Mouse (Mus musculus) left cerebral cortex, adult 8-10 months (tissue): ENCODE measurements at regions not wholly inside any gene's neighbourhood (a gene's known extent, or its start where the extent isn't known, plus 50 kb on each side); places are given as distances from the start of the nearest gene placed in this dataset.
"Not testable (repeated sequence)": the region's sequence is repeated elsewhere in the genome, so short reads cannot be mapped to it uniquely, and the experiment has no call there.

Experiments
- DNase-seq, 2 experiments: peaks; one replicate each; pipeline ENCODE4 v3.0.0; 2022; ENCODE audit warnings: low spot score in 2 of 2

DNA sequence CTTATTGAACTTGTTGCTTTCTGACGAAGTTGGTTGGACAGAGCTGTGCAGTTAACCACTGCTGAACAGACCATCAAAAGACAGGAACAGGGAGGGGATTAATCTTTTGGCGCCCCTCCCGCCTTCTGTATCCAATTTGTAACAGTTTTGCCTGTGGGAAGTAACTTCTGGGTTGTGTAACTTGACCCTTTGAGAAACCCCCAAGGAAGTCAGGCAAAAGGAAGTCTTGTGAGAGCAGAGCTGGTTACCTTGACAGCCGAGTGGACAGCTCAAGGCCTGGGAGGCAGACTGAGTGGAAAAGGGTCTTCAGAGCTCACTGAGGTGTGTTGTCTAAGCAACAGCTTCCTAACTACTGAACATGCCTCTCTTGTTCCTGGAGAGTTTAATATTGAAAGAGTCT is 75.8 kb upstream of the Hao2 start:
- DNase-seq: no peak

DNA sequence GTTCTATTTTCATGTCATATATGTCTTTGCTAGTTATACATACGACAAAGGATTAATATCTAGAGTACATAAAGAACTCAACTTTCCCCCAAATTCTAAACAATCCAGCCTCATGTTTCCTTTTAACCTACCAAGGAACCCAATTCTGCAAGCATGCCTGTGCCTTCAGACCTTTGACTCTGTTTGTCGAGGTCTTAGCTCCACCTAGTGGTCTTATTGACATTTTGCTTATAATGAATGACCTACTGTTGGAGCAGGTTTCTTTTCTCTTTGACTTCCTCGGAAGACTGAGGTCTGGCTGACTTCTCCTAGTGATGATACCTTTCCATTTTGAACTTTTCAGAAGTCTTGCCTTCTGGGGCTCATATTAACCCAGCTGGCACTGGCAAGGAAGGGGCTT is 82.7 kb upstream of the Hao2 start:
- no peak for DNase-seq

DNA sequence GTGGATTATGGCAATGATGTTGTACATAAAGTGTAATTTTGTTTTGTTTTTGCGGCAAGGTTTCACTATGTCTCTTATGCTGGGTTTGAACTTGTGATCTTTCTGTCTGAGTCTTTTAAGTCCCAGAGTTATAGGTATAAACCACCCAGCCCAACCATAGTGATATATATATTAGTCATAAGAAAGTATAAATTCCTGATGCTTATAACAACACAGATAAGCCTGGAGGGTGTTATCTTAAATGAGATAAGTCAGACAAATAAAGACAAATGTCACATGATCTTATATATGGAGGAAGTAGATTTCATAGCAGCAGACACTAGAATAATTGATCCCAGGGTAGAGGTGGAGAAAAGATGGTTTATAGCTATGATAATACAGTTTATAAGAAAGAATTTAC is 89.7 kb upstream of the Hao2 start:
- DNase-seq: no peak

DNA sequence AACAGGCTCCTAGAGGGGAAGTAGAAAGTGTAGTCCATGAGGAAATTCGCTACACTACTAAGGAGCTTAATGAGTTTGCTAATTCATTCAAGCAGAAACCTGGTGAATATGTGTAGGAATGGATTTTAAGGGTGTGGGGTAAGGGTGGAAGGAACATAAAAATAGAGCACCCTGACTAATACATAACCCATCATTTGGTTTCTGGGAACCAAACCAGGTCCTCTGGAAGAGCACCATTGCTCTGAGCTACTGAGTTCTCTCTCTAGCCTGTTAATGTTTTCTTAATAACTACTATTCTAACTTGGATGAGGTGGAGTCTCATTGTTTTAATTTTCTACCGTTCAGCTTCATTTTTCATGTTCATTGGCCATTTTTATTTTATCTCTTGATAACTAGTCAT is 94.2 kb upstream of the Hao2 start:
- not testable (repeated sequence) for DNase-seq

DNA sequence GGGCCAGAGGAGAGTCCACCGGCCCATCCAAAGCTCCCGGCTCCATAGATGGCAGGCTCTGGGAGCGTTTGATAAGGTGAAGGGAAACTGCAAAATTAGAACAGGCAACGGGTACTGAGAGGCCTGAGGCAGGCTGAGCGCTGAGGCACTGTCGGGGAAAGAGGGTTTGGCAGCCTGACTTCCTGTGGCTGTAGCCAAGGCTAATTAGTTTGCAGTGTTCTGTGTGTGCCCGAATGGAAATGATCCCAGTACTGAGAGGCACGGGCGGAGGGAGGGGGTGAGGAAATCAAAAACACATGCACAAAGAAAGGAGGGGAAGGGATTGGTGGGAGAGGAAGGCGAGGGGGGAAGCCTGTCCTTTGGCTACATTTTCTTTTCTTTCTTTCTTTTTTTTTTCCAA is 97.8 kb upstream of the Hao2 start:
- DNase-seq: peak in 1 of 2 experiments; percentile 12

DNA sequence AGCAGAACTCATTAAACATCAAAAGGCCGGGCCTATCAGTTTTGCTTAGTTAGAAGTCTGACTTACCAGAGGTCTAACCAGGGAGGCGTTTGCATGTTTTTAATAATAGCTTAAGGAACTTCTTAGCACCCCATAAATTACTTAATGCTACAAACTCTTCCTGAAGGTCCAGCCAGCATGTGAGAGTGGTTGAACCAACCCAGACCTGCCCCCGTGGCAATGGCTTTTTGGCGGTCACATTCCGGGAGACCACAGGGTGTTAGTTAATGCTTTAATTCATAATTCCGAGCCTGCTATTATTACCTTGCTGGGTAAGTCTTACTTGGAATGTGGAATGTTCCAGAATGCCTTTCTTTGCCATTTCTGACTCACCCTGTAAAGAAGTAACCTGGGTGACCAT is 98.2 kb upstream of the Hao2 start:
- no peak for DNase-seq

DNA sequence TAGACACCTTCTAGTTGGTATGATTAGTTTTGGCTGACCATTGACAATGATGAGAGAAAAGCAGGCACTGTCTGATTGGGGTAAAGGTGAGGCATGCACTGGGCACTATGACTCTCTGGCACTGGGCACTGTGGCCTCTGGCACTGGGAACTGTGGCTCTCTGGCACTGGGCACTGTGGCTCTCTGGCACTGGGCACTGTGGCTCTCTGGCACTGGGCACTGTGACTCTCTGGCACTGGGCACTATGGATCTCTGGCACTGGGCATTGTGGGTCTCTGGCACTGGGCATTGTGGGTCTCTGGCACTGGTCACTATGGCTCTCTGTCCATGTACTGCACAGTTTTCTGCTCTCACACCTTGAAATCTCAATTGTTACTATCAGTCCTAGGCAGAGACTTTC is 101.0 kb upstream of the Hao2 start:
- DNase-seq: no peak

DNA sequence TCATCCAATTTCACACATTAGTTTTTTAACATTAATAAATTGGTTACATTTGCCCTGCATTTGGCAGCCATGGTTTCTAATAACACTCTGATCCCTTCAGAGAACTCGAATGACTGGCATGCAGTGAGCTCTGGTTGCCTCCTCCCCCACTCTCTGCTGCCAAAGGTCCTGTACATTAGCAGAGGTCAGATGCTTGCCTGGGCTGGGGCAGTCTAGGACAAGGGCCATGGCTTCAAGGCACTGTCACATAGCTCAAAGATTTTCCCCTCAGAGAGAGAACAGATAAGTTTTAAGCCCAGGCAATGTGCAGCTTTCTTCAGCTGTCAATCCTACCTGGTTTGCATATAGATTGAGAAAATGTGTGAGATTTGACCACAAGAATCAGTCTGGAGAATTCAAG is 110.2 kb upstream of the Wars2 start:
- DNase-seq: no peak

DNA sequence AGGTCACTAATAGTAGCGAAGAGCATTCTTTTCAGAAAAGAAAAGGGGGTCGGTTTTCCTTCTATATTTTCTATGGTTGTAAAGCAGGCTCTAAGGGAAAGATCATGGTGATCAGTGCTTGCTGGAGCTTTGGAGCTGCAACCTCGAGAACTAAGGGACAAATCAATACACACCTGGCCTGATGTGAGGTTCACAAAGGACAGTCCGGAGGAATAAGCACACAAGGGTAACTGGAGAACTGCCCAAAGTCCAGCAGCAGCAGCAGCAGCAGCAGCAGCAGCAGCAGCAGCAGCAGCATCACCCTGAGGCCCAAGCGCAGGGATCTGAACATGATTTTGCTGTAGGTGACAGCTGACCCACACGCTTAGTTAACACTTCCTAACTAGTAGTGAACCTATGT is 94.7 kb upstream of the Wars2 start:
- DNase-seq: no peak

DNA sequence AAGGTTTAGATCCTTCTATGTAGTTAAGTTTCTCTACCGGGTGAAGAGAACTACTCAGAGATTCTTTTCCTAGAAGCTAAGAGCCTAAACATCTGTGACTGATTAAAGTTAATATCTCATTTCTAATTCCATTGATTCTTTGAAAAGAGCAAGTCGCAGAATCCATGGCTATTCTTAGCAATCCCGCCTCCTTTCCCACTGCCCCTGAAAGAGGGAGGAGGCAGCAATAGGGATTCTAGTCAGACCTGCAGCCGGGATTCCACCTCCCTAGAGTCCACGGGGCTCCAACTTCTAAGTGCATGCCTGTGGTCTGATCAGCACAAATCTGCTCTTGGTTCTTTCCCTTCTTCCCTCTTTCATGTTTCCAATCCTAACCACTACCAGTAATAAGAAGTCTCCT is 93.7 kb upstream of the Wars2 start:
- DNase-seq: no peak

DNA sequence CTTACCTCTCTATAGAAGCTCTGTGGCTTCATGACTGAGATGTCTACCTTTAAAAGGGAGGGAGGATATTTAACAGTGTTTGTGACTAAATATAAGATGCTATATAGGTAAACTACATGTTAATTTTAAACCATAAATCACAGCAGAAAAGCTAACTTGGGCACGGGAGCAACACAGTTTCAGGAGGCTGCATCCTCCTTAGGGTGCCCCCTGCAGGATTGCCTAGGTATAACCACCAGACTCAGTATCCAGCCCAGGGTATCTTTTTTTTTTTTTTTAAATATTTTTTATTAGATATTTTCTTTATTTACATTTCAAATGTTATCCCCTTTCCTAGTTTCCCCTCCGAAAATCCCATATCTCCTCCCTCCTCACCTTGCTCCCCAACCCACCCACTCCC is 91.6 kb upstream of the Wars2 start:
- no peak for DNase-seq

DNA sequence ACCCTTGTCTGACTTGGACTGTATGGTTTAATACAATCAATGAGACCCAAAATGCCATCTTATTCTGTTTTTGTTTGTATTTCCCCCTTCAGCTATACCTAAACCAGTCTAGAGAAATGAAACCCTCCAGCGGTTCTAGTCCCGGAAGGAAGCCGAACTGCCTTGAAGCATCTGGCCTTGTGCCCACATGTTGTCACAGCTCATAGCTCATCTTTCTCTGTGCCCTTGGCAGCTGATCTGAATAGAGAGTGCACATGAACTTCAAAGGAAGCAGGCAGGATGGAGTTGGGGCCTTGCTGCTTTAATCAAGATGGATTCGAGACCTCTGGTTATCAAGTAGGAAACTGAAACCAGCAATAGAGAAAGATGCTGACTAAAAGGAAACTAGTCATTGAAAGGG is 88.7 kb upstream of the Wars2 start:
- DNase-seq: no peak

DNA sequence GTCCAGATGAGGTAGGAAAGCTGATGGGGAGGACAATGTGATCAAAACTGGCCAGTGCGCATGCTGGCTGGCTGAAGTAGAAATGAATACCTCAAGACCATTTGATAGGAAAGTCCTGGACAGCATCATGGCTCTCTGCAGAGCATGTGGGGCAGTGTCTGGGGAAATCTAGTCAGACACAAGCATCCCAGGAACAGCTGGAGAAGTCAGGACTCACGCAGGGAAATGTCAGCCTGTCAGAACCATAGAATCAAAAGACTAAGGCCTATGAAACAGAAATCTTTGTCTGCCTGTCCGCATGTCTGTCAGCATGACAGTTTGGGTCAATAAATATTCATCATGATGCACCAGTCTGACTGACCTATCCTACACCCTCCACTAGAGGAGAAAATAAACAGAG is 73.7 kb upstream of the Wars2 start:
- DNase-seq: no peak
